Mouse (Mus musculus): ENCODE measurements around the gene Wdr70. TPM values are rescaled to one million over a fixed set of nuclear protein-coding genes. Genes with fewer than 3 reads are reported as not detected.

The Wdr70 gene
- polyA plus RNA-seq, 1 experiment from 2014 or later, result 81.8 TPM

DNA sequence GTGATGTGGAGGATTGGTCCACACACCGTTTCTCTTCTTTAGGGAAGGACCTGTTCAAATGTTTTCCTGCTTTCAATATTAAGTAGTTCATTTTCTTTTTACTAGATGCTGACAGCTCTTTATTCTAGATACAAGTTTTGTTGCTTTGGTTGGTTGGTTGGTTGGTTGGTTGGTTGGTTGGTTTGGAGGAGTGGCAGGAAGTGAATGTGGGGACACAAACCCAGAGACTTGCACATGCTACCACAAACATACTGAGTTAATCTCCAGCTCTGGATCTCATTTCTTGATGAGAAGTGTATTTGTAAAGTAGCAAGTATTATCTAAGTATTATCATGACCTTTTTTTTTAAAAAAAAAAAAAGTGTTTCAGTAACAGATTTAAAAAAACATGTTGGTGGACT, 120.4 kb downstream of the Wdr70 start:
- Histone ChIP-seq H3K4me2 (ENCODE audit: low read depth) (no peak overlapping the region), H3K27ac (ENCODE audit: low read depth, low read length) (no peak overlapping the region), H3K27me3 (ENCODE audit: control insufficient read depth, insufficient read depth, low read length) (no peaks in the 10 kb centered on the region), H3K9ac (ENCODE audit: low read length) (no peak overlapping the region), H3K36me3 (ENCODE audit: control insufficient read depth, insufficient read depth, low read length) (no peaks in the 10 kb centered on the region), H3K4me3 (ENCODE audit: low read depth, low read length) (no peak overlapping the region), H3K4me1 (ENCODE audit: control insufficient read depth, insufficient read depth, low read length) (no peaks in the 10 kb centered on the region), H3K9me3 (ENCODE audit: control insufficient read depth, low read length) (no peaks in the 10 kb centered on the region)
- WGBS, result 90% methylated on average over 1 of the region's 1 CpGs
- no peak for DNase-seq (ENCODE audit: low spot score)
- no peak for ATAC-seq (ENCODE audit: insufficient read depth, low FRiP score, low TSS enrichment)

DNA sequence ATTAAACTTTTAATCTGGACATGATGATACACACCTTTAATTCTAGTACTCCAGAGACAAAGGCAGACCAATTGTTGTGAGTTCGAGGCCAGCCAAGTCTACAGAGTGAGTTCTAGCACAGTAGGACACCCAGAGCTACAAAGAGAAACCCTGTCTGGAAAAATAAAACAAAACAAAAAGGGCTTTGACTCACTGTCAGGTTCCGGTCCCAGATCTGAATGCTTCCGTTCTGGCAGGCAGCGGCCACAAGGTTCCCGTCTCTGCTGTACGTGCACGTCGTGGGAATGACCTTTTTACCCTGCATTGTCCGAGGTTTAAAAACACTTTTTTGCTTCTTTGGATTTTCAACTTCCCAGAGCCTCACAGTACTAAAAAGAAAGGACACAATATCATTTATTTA, 122.2 kb downstream of the Wdr70 start:
- H3K4me1 ChIP-seq (ENCODE audit: control insufficient read depth, insufficient read depth, low read length), result no peaks in the 10 kb centered on the region

DNA sequence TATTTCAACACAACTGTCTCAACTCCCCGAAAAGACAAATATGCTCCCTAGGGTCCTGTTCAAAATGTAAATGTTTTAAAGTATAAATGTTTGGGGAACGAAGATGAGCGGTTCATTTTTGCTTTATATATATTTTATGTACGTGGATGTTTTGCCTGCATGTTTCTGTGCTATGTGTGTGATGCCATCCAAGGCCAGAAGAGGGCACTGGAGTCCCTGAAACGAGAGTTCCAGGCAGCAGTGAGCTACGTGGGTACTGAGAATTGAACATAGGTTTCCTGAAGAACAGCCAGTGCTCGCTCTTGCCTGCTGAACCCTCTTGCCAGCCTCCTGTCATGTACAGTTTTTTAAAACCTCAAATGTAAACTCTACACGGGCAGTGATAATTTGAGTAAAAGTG, 124.6 kb downstream of the Wdr70 start:
- H3K36me3 ChIP-seq (ENCODE audit: control insufficient read depth, insufficient read depth, low read length), result no peaks in the 10 kb centered on the region
- no peak overlapping the region for H3K27ac ChIP-seq (ENCODE audit: low read depth, low read length)
- no peak overlapping the region for H3K4me2 ChIP-seq (ENCODE audit: low read depth)
- no peak overlapping the region for H3K9ac ChIP-seq (ENCODE audit: low read length)
- no peak for DNase-seq (ENCODE audit: low spot score)
- no peaks in the 10 kb centered on the region for H3K27me3 ChIP-seq (ENCODE audit: control insufficient read depth, insufficient read depth, low read length)
- ATAC-seq (ENCODE audit: insufficient read depth, low FRiP score, low TSS enrichment), result no peak
- no peak overlapping the region for H3K4me3 ChIP-seq (ENCODE audit: low read depth, low read length)
- H3K4me1 ChIP-seq (ENCODE audit: control insufficient read depth, insufficient read depth, low read length), result no peaks in the 10 kb centered on the region
- WGBS, result 87% methylated on average over 8 of the region's 8 CpGs
- no peaks in the 10 kb centered on the region for H3K9me3 ChIP-seq (ENCODE audit: control insufficient read depth, low read length)

More for the DNA sequence above, 122.2 kb downstream of the Wdr70 start:
- Histone ChIP-seq H3K9me3 (ENCODE audit: control insufficient read depth, low read length) (no peaks in the 10 kb centered on the region), H3K27ac (ENCODE audit: low read depth, low read length) (no peak overlapping the region), H3K27me3 (ENCODE audit: control insufficient read depth, insufficient read depth, low read length) (no peaks in the 10 kb centered on the region), H3K9ac (ENCODE audit: low read length) (no peak overlapping the region), H3K36me3 (ENCODE audit: control insufficient read depth, insufficient read depth, low read length) (no peaks in the 10 kb centered on the region), H3K4me2 (ENCODE audit: low read depth) (no peak overlapping the region), H3K4me3 (ENCODE audit: low read depth, low read length) (no peak overlapping the region)
- 43% methylated on average over 9 of the region's 9 CpGs for WGBS
- ATAC-seq (ENCODE audit: insufficient read depth, low FRiP score, low TSS enrichment), result no peak
- no peak for DNase-seq (ENCODE audit: low spot score)

DNA sequence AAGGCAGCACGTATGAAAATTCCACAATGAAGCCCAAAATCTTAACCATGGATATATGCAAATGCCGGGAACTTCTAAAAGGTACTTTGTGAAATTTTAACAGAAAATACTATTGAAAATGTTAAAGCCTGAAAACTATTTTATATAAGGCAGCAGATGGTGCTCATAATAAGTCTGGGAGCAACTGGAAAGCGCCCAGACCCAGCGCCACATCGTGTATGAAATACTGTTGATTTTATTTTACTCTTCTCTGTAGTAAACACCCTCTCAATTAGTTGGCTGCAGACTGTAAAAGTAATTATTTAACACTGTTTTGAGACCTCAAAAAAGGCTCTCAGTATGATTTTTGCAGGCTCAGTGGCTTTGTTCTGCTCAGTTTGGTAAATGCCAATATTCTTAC, 126.5 kb downstream of the Wdr70 start:
- Histone ChIP-seq H3K27ac (ENCODE audit: low read depth, low read length) (no peak overlapping the region), H3K27me3 (ENCODE audit: control insufficient read depth, insufficient read depth, low read length) (no peaks in the 10 kb centered on the region), H3K9me3 (ENCODE audit: control insufficient read depth, low read length) (no peaks in the 10 kb centered on the region), H3K9ac (ENCODE audit: low read length) (no peak overlapping the region), H3K4me2 (ENCODE audit: low read depth) (no peak overlapping the region), H3K4me3 (ENCODE audit: low read depth, low read length) (no peak overlapping the region), H3K4me1 (ENCODE audit: control insufficient read depth, insufficient read depth, low read length) (no peaks in the 10 kb centered on the region), H3K36me3 (ENCODE audit: control insufficient read depth, insufficient read depth, low read length) (no peaks in the 10 kb centered on the region)
- DNase-seq (ENCODE audit: low spot score) (no peak), ATAC-seq (ENCODE audit: insufficient read depth, low FRiP score, low TSS enrichment) (no peak)
- WGBS, result 95% methylated on average over 5 of the region's 5 CpGs

DNA sequence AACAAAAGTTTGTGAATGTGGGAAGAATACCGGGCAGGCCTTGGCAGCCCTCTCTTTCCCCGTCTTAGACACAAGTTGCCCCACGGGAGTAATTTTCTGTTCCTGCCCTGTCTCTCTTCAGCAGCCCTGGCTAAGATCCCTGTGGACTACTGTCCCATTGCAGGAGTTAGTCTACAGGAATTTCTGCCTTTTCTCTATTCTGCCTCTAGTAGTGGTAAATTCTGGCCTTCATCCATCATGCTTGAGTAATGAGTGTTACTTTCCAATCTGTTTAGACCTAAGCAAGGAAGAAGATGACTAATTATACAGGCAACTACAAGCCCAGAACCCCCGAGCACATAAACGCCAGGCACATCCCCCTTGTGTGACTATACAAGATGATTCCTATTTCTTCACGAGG, 136.2 kb downstream of the Wdr70 start:
- no peak overlapping the region for H3K4me2 ChIP-seq (ENCODE audit: low read depth)
- H3K4me1 ChIP-seq (ENCODE audit: control insufficient read depth, insufficient read depth, low read length), result no peaks in the 10 kb centered on the region
- H3K27ac ChIP-seq (ENCODE audit: low read depth, low read length), result no peak overlapping the region
- H3K9ac ChIP-seq (ENCODE audit: low read length), result no peak overlapping the region
- DNase-seq (ENCODE audit: low spot score) (no peak), ATAC-seq (ENCODE audit: insufficient read depth, low FRiP score, low TSS enrichment) (no peak)
- WGBS, result 85% methylated on average over 6 of the region's 6 CpGs
- H3K36me3 ChIP-seq (ENCODE audit: control insufficient read depth, insufficient read depth, low read length), result no peaks in the 10 kb centered on the region
- no peaks in the 10 kb centered on the region for H3K9me3 ChIP-seq (ENCODE audit: control insufficient read depth, low read length)
- no peaks in the 10 kb centered on the region for H3K27me3 ChIP-seq (ENCODE audit: control insufficient read depth, insufficient read depth, low read length)
- no peak overlapping the region for H3K4me3 ChIP-seq (ENCODE audit: low read depth, low read length)

DNA sequence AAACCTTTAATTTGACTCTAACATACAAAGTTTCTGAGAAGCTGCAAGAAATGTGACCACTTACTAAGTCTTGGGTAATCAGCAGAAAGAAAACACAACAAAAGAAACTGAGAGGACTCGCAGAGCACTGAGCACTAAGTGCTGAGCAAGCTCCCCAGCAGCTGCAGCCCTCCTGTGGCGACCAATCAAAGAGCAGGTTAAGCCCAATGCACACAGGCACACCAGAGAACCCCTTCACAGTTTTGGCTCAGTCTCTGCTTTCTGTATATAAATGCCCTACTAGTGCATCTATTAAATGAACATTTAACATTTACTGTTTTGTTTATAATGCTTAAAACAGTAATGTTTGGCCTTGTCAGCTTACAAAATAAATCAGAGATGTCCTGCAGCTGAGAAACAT, 137.5 kb downstream of the Wdr70 start:
- WGBS, result 29% methylated on average over 2 of the region's 2 CpGs

DNA sequence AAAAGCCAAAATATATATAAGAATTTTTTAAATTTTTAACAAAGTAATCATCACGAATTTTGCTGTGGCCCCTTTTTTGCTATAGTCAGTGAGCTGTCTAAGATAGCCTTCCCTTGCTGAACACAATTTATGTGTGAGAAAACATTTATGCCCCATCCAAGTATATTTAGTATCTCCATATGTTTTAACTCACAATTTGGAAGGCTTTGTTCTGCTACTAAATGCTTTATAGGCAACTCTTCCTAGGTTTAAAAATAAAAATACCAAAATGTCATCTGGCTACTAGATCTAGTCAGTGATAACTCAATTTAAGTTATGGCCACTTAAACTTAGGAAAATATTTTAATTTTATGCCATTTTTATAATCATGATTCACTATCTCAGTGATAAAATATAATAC, 142.1 kb downstream of the Wdr70 start:
- Histone ChIP-seq H3K27me3 (ENCODE audit: control insufficient read depth, insufficient read depth, low read length) (no peaks in the 10 kb centered on the region), H3K4me2 (ENCODE audit: low read depth) (no peak overlapping the region)

More for the DNA sequence above, 137.5 kb downstream of the Wdr70 start:
- Histone ChIP-seq H3K27ac (ENCODE audit: low read depth, low read length) (no peak overlapping the region), H3K27me3 (ENCODE audit: control insufficient read depth, insufficient read depth, low read length) (no peaks in the 10 kb centered on the region), H3K4me3 (ENCODE audit: low read depth, low read length) (no peak overlapping the region), H3K4me1 (ENCODE audit: control insufficient read depth, insufficient read depth, low read length) (no peaks in the 10 kb centered on the region), H3K36me3 (ENCODE audit: control insufficient read depth, insufficient read depth, low read length) (no peaks in the 10 kb centered on the region), H3K4me2 (ENCODE audit: low read depth) (no peak overlapping the region), H3K9ac (ENCODE audit: low read length) (no peak overlapping the region), H3K9me3 (ENCODE audit: control insufficient read depth, low read length) (no peaks in the 10 kb centered on the region)
- DNase-seq (ENCODE audit: low spot score) (no peak), ATAC-seq (ENCODE audit: insufficient read depth, low FRiP score, low TSS enrichment) (no peak)

DNA sequence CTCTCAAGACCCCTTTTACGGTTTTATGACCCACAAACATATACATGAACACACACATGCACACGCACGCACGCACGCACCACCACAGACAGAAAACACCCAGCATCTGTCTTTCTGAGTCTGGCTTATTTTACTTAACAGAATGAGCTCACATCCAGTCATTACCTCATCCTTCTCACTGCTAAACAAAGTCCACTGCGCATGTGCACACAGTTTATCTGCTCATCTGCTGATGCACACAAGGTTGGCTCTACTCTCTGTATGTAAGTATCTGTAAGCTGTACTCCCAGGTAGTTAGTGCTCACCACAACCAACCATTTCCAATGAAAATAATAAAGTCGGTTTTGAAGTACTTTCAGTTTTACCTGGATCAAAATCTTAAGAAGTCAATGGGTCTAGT, 148.4 kb downstream of the Wdr70 start:
- H3K9me3 ChIP-seq (ENCODE audit: control insufficient read depth, low read length), result no peaks in the 10 kb centered on the region
- H3K36me3 ChIP-seq (ENCODE audit: control insufficient read depth, insufficient read depth, low read length), result no peaks in the 10 kb centered on the region
- DNase-seq (ENCODE audit: low spot score) (no peak), ATAC-seq (ENCODE audit: insufficient read depth, low FRiP score, low TSS enrichment) (no peak)
- H3K9ac ChIP-seq (ENCODE audit: low read length), result no peak overlapping the region
- no peak overlapping the region for H3K4me2 ChIP-seq (ENCODE audit: low read depth)
- WGBS, result 94% methylated on average over 7 of the region's 7 CpGs
- H3K4me1 ChIP-seq (ENCODE audit: control insufficient read depth, insufficient read depth, low read length), result no peaks in the 10 kb centered on the region
- no peaks in the 10 kb centered on the region for H3K27me3 ChIP-seq (ENCODE audit: control insufficient read depth, insufficient read depth, low read length)
- H3K4me3 ChIP-seq (ENCODE audit: low read depth, low read length), result no peak overlapping the region
- H3K27ac ChIP-seq (ENCODE audit: low read depth, low read length), result no peak overlapping the region

More for the DNA sequence above, 142.1 kb downstream of the Wdr70 start:
- Histone ChIP-seq H3K9ac (ENCODE audit: low read length) (no peak overlapping the region), H3K27ac (ENCODE audit: low read depth, low read length) (no peak overlapping the region), H3K4me1 (ENCODE audit: control insufficient read depth, insufficient read depth, low read length) (no peaks in the 10 kb centered on the region), H3K4me3 (ENCODE audit: low read depth, low read length) (no peak overlapping the region), H3K36me3 (ENCODE audit: control insufficient read depth, insufficient read depth, low read length) (no peaks in the 10 kb centered on the region), H3K9me3 (ENCODE audit: control insufficient read depth, low read length) (no peaks in the 10 kb centered on the region)
- DNase-seq (ENCODE audit: low spot score) (no peak), ATAC-seq (ENCODE audit: insufficient read depth, low FRiP score, low TSS enrichment) (no peak)
- 85% methylated on average over 1 of the region's 1 CpGs for WGBS

DNA sequence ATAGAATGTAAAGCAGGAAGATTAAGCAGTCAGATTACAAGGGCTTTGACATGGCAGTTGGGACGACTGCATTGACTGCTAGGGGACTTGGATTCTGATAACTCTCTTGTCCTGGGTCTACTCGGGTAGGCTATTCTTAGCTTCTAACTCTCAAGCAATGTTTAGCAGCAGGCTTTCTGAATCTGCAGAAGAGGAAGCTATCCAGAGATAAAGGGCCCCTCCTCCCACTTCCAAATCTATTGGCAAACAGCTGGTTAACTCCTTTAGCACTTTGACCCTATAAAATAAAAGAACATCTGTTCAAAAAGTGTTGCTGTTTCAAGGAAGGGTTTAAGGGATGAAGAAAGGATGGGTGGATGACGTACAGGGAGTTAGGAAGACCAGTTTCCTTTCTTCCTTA, 157.3 kb downstream of the Wdr70 start:
- DNase-seq (ENCODE audit: low spot score) (no peak), ATAC-seq (ENCODE audit: insufficient read depth, low FRiP score, low TSS enrichment) (no peak)
- H3K4me2 ChIP-seq (ENCODE audit: low read depth), result no peak overlapping the region
- no peaks in the 10 kb centered on the region for H3K4me1 ChIP-seq (ENCODE audit: control insufficient read depth, insufficient read depth, low read length)
- no peaks in the 10 kb centered on the region for H3K9me3 ChIP-seq (ENCODE audit: control insufficient read depth, low read length)
- H3K9ac ChIP-seq (ENCODE audit: low read length), result no peak overlapping the region
- H3K36me3 ChIP-seq (ENCODE audit: control insufficient read depth, insufficient read depth, low read length), result no peaks in the 10 kb centered on the region
- no peaks in the 10 kb centered on the region for H3K27me3 ChIP-seq (ENCODE audit: control insufficient read depth, insufficient read depth, low read length)
- no peak overlapping the region for H3K27ac ChIP-seq (ENCODE audit: low read depth, low read length)
- WGBS, result 64% methylated on average over 3 of the region's 3 CpGs
- H3K4me3 ChIP-seq (ENCODE audit: low read depth, low read length), result no peak overlapping the region

All from neural tube, embryonic 11.5 days (tissue).